Mouse (Mus musculus) brain, embryonic 14.5 days (tissue): ENCODE results near the gene Trim72. TPM values are rescaled to one million over a fixed set of nuclear protein-coding genes. Genes with fewer than 3 reads are reported as not detected.

Experiments used
- DNase-seq: peaks from one replicate; pipeline ENCODE4 v3.0.0-alpha.2; 2011; ENCODE audit warnings: low read depth
- CTCF ChIP-seq: fragments of 200-500 bp; IDR thresholded peaks from 2 replicates; pipeline ENCODE4 v1.5.1; 2012; ENCODE audit warnings: inconsistent platforms, mild to moderate bottlenecking, moderate library complexity, borderline replicate concordance; ENCODE audit not compliant: insufficient read depth, insufficient read length; ENCODE audit errors: extremely low read depth
- POLR2A ChIP-seq: fragments of 200-500 bp; IDR thresholded peaks from 2 replicates; pipeline ENCODE4 v1.6.1; 2012; ENCODE audit warnings: mild to moderate bottlenecking, inconsistent platforms, borderline replicate concordance; ENCODE audit not compliant: poor library complexity, insufficient read depth, insufficient read length, severe bottlenecking; ENCODE audit errors: extremely low read depth
- polyA plus RNA-seq: library from polyadenylated mRNA; depleted of rRNA; stranded (reverse); fragments of >200 nt; gene quantifications from 2 replicates; pipeline ENCODE4 v1.2.3, GENCODE M21; 2012; rRNA removed

Gene Trim72
- polyA plus RNA-seq, 1 experiment, result 0.92 TPM

DNA sequence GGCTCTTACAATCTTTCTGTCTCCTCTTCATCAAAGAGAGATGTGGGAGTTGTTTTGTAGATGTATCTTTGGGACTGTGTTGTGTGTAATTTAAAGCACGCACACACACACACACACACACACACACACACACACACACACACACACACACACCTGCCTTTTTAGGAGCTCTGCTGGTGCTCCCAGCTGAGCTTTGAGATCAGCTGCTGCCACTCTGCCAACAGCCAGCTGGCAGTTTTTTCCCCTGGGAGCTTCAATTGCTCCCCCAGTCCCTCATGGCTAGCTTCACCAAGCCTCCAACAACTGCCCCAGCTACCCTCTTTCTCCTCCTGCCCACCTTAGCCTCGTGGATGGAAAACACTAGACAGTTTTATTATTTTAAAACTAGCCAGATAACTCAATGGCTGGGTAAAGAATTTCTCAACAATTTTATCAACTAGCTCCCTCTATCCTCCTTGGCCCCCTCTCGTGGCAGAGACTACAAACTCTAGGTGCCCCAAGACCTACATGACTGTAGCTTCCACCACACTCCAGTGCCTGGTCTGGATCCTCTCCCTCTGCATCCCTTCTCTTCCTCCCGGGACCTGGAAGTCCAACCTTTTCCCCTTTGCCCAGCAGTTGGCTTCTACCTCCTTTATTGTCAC is 40.5 kb downstream of the Trim72 start:
- DNase-seq, result no peak
- no peak for TF ChIP-seq CTCF
- no peak for TF ChIP-seq POLR2A

DNA sequence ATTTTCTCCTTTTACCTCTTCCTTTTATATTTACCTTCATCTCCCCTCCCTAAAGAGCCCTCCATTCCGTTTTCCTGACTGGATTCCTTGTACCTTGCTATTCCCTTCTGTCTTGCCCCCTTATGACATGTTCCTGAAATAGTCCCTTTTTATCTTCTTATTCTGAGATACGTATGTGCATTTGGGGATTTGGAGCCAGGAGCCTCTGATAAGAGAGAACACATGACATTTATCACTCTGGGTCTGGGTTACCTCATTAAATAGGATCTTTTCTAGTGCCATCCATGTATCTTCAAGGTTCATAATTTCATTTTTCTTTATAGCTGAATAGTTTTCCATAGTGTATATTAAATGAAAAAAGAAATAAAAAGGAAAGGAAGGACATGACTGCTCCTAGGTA is 41.9 kb downstream of the Trim72 start:
- DNase-seq, result no peak
- TF ChIP-seq CTCF (no peak), POLR2A (no peak)

- TF ChIP-seq POLR2A, result no peak
- TF ChIP-seq CTCF, result no peak
- no peak for DNase-seq
Measured at GRCm38 (mm10) chr7:128048819-128049218, 45.1 kb downstream of the Trim72 start.

GRCm38 (mm10) chr7:128049254-128049653 is 45.5 kb downstream of the Trim72 start:
- TF ChIP-seq CTCF, result no peak
- TF ChIP-seq POLR2A, result no peak
- DNase-seq, result no peak

GRCm38 (mm10) chr7:128050739-128051138 is 47.0 kb downstream of the Trim72 start:
- TF ChIP-seq POLR2A, result no peak
- no peak for TF ChIP-seq CTCF
- no peak for DNase-seq

GRCm38 (mm10) chr7:128053061-128053460 is 49.3 kb downstream of the Trim72 start:
- TF ChIP-seq POLR2A (no peak), CTCF (no peak)
- no peak for DNase-seq

- TF ChIP-seq POLR2A (no peak), CTCF (no peak)
- DNase-seq, result no peak
Measured at GRCm38 (mm10) chr7:128056917-128057444, 53.2 kb downstream of the Trim72 start.

GRCm38 (mm10) chr7:128057860-128058259 is 54.1 kb downstream of the Trim72 start:
- no peak for DNase-seq
- no peak for TF ChIP-seq POLR2A
- TF ChIP-seq CTCF, result no peak

- TF ChIP-seq CTCF, result no peak
- no peak for TF ChIP-seq POLR2A
- DNase-seq, result no peak
Measured at GRCm38 (mm10) chr7:128058576-128058975, 54.8 kb downstream of the Trim72 start.

DNA sequence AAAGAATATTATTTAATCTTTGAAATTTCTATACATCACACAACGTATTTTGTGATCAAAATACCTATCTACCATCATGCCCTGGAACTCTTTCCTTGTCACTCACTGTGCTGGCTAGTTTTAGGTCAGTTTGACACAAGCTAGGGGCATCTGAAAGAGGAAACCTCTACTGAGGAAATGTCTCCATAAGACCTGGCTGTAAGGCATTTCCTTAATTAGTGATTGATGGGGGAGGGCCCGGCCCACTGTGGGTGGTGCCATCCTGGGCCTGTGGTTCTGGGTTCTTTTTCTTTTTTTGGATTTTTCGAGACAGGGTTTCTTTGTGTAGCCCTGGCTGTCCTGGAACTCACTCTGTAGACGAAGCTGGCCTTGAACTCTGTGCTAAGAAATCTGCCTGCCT is 55.3 kb downstream of the Trim72 start:
- DNase-seq, result no peak

More for the DNA sequence above, 55.3 kb downstream of the Trim72 start:
- TF ChIP-seq CTCF (no peak), POLR2A (no peak)

Other genes with a start within 250 kb of the Trim72 start
- gene Orai3, start 234.1 kb upstream of the Trim72 start, polyA plus RNA-seq, result 9.3 and 11.2 TPM in 2 replicates
- gene Setd1a, start 227.3 kb upstream of the Trim72 start, polyA plus RNA-seq, result 8.9 and 23.2 TPM in 2 replicates
- gene Gm49388, start 218.3 kb upstream of the Trim72 start, polyA plus RNA-seq, result not detected in 2 replicates
- 13.8 and 14.2 TPM in 2 replicates for gene Hsd3b7, start 203.3 kb upstream of the Trim72 start, polyA plus RNA-seq
- 35.3 and 36.0 TPM in 2 replicates for gene Stx4a, start 179.7 kb upstream of the Trim72 start, polyA plus RNA-seq
- gene Stx1b, start 179.4 kb upstream of the Trim72 start, polyA plus RNA-seq, result 79.9 and 128 TPM in 2 replicates
- gene Zfp646, start 127.7 kb upstream of the Trim72 start, polyA plus RNA-seq, result 22.3 and 28.1 TPM in 2 replicates
- 21.7 and 31.7 TPM in 2 replicates for gene Zfp668, start 127.1 kb upstream of the Trim72 start, polyA plus RNA-seq
- gene Prss53, start 113.0 kb upstream of the Trim72 start, polyA plus RNA-seq, result 2.2 and 3.5 TPM in 2 replicates
- not detected in 2 replicates for gene Gm21974, start 108.5 kb upstream of the Trim72 start, polyA plus RNA-seq
- gene Vkorc1, start 108.3 kb upstream of the Trim72 start, polyA plus RNA-seq, result 68.2 and 78.7 TPM in 2 replicates
- gene Bckdk, start 99.9 kb upstream of the Trim72 start, polyA plus RNA-seq, result 59.5 and 79.8 TPM in 2 replicates
- gene Kat8, start 91.4 kb upstream of the Trim72 start, polyA plus RNA-seq, result 44.8 and 47.7 TPM in 2 replicates
- 0.51 and 0.97 TPM in 2 replicates for gene Prss8, start 73.8 kb upstream of the Trim72 start, polyA plus RNA-seq
- gene Prss36, start 57.2 kb upstream of the Trim72 start, polyA plus RNA-seq, result 11.2 and 16.6 TPM in 2 replicates
- gene Fus, start 36.5 kb upstream of the Trim72 start, polyA plus RNA-seq, result 596 and 633 TPM in 2 replicates
- gene Pycard, start 10.1 kb upstream of the Trim72 start, polyA plus RNA-seq, result 6.9 and 10.1 TPM in 2 replicates
- 1.2 and 1.3 TPM in 2 replicates for gene Itgam, start 58.7 kb downstream of the Trim72 start, polyA plus RNA-seq
- 0.03 TPM in 1 of 2 replicates, not detected in the other for gene Gm49368, start 58.7 kb downstream of the Trim72 start, polyA plus RNA-seq
- gene Itgax, start 125.6 kb downstream of the Trim72 start, polyA plus RNA-seq, result 0.08 and 0.22 TPM in 2 replicates
- 0.09 TPM in 1 of 2 replicates, not detected in the other for gene Itgad, start 150.4 kb downstream of the Trim72 start, polyA plus RNA-seq
- 0.68 and 0.77 TPM in 2 replicates for gene Cox6a2, start 202.4 kb downstream of the Trim72 start, polyA plus RNA-seq
- 17.3 and 17.8 TPM in 2 replicates for gene Armc5, start 233.4 kb downstream of the Trim72 start, polyA plus RNA-seq
- gene 9130023H24Rik, start 234.1 kb downstream of the Trim72 start, polyA plus RNA-seq, result 3.5 and 4.4 TPM in 2 replicates
- gene Tgfb1i1, start 242.9 kb downstream of the Trim72 start, polyA plus RNA-seq, result 10.4 and 21.3 TPM in 2 replicates